Mouse (Mus musculus): ENCODE measurements at regions not wholly inside any gene's neighbourhood (a gene's known extent, or its start where the extent isn't known, plus 50 kb on each side); places are given as distances from the start of the nearest gene placed in this dataset.

DNA sequence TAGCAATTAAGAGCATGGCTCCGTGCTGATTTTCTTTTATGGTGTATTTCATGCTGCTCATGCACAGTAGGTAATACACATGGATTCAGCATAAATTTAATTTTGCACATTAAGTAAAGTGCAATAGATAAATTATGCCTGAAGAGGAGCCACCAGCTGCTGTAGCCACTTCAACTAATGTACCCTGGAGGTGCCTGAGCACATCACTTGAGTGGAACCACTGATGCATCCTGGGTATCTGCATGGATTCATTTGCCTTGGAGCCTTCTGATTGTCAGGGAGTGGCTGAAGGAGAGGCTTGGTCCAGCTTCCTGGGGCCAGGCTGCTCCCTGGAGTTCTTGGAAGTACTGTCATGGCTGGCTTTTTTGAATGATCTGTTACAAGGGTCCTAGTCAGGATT, 179.0 kb upstream of the Meis1 start:
- TF ChIP-seq CTCF (IDR thresholded peaks at IDR 0.05; ENCODE audit: control insufficient read depth, insufficient read depth, low read length) (no peak), POLR2A (IDR thresholded peaks at IDR 0.05; ENCODE audit: borderline replicate concordance, control insufficient read depth, low read depth, low read length) (no peak)
